ENCODE assay signal across 10 mouse cellular contexts in the genomic region with DNA sequence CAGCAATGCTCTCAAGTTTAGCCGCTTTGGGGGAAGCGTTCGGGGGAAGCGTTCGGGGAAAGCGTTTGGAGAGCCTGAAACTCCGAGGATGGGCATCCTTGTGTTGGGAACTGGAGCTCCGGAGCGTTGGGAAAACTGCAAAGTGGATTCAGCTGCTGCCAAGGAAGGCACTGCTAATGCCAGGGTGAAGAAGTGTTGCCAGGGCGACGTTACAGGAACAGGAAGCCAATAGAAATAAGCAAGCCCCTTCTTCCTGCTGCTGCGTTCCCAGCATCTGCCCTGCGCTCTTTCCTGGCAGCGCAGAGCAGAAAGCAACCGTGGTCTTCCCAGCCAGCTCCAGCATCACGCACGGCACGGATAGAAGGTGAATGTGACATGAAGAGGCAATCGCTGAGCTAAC. TPM values are rescaled to one million over a fixed set of nuclear protein-coding genes. Genes with fewer than 3 reads are reported as not detected.
DNase-seq lines count a peak whose midpoint lies in the region; ATAC-seq and TF ChIP-seq lines count a peak whose summit lies in the region.
"Had no signal": no experiment of that assay in that cellular context is flagged by ENCODE, and none has a peak within 500 bp of the region (broad histone marks: within the 10 kb centered on the region; RNA-seq: fewer than 3 reads in every experiment).

No protein-coding gene starts in this region.

- WGBS in heart, embryonic 13.5 days, result 44% methylated on average over 19 of the region's 19 CpGs
- 52% methylated on average over 19 of the region's 19 CpGs for WGBS in hindbrain, embryonic 14.5 days
- 54% methylated on average over 19 of the region's 19 CpGs for WGBS in limb, embryonic 13.5 days
- WGBS in thymus, adult 2 months, result 33% methylated on average over 19 of the region's 19 CpGs

- no peak for TF ChIP-seq POLR2A in thymus, adult 2 months (IDR thresholded peaks at IDR 0.05; ENCODE audit: control insufficient read depth, extremely low read depth, insufficient read depth, low read length, poor library complexity)

- TF ChIP-seq CTCF in thymus, adult 2 months (IDR thresholded peaks at IDR 0.05; ENCODE audit: borderline replicate concordance, control insufficient read depth, extremely low read depth, insufficient read depth, low read length, poor library complexity), result no peak

- H3K9me3 ChIP-seq in heart, embryonic 13.5 days, result no peaks in the 10 kb centered on the region
- no peaks in the 10 kb centered on the region for H3K9me3 ChIP-seq in hindbrain, embryonic 14.5 days (ENCODE audit: control insufficient read depth, low read length)
- H3K9me3 ChIP-seq in limb, embryonic 13.5 days, result no peaks in the 10 kb centered on the region

- no peak for ATAC-seq in heart, embryonic 13.5 days (ENCODE audit: extremely low read depth, insufficient number of reproducible peaks, low FRiP score, low TSS enrichment)
- no peak for ATAC-seq in hindbrain, embryonic 14.5 days (ENCODE audit: low FRiP score)
- no peak for ATAC-seq in limb, embryonic 13.5 days (ENCODE audit: low FRiP score, low read depth)
- no peak for ATAC-seq in erythroblast, adult 5-6 weeks (replicated peaks; ENCODE audit: low FRiP score, poor library complexity, severe bottlenecking)

- DNase-seq in heart, adult 9 months (ENCODE audit: low spot score in 2 of 2), result no peak
- peak; percentile 66 for DNase-seq in brain, embryonic 18.5 days (ENCODE audit: low read depth, low spot score)
- DNase-seq in hindbrain, embryonic 14.5 days (ENCODE audit: low spot score), result peak; percentile 66
- DNase-seq in thymus, adult 2 months, result no peak
- DNase-seq in urinary bladder, postnatal 10 days (ENCODE audit: low spot score), result no peak
- DNase-seq: gastrocnemius, postnatal 14 days had no signal

- H3K27ac ChIP-seq in heart, embryonic 13.5 days (replicated peaks), result no peak overlapping the region
- H3K27ac ChIP-seq in hindbrain, embryonic 14.5 days, result 0 out of 2 replicates have a peak overlapping the region, but pooled peaks have one; percentile 52
- H3K27ac ChIP-seq in limb, embryonic 13.5 days, result no peak overlapping the region; the same call in 1 of the 2 replicates
- H3K27ac ChIP-seq in thymus, adult 2 months (ENCODE audit: control insufficient read depth, insufficient read depth, low read length), result no peak overlapping the region

- peaks cover 7% of the 10 kb centered on the region for H3K4me1 ChIP-seq in heart, embryonic 13.5 days
- H3K4me1 ChIP-seq in hindbrain, embryonic 14.5 days (replicated peaks; ENCODE audit: control insufficient read depth, insufficient read depth, low read length), result peaks cover 8% of the 10 kb centered on the region
- peaks cover 15% of the 10 kb centered on the region for H3K4me1 ChIP-seq in limb, embryonic 13.5 days
- no peaks in the 10 kb centered on the region for H3K4me1 ChIP-seq in thymus, adult 2 months (replicated peaks; ENCODE audit: control insufficient read depth, insufficient read depth, low read length)

- H3K4me3 ChIP-seq in heart, embryonic 13.5 days, result no peak overlapping the region
- no peak overlapping the region for H3K4me3 ChIP-seq in hindbrain, embryonic 14.5 days (replicated peaks; ENCODE audit: low read length)
- no peak overlapping the region for H3K4me3 ChIP-seq in limb, embryonic 13.5 days
- H3K4me3 ChIP-seq in thymus, adult 2 months (ENCODE audit: control insufficient read depth, insufficient read depth, low read length), result no peak overlapping the region
- H3K4me3 ChIP-seq: myocyte had no signal

- no peak overlapping the region for H3K9ac ChIP-seq in heart, embryonic 13.5 days
- peak overlapping the region; percentile 8; the same call in 1 of the 2 replicates for H3K9ac ChIP-seq in hindbrain, embryonic 14.5 days
- H3K9ac ChIP-seq in limb, embryonic 13.5 days, result peak overlapping the region; percentile 19; the same call in 1 of the 2 replicates

- peaks cover 43% of the 10 kb centered on the region for H3K27me3 ChIP-seq in heart, embryonic 13.5 days (replicated peaks)
- no peaks in the 10 kb centered on the region for H3K27me3 ChIP-seq in hindbrain, embryonic 14.5 days (ENCODE audit: control insufficient read depth, insufficient read depth, low read length)
- H3K27me3 ChIP-seq in limb, embryonic 13.5 days, result no peaks in the 10 kb centered on the region
- H3K27me3 ChIP-seq in thymus, adult 2 months (ENCODE audit: control insufficient read depth, insufficient read depth, low read length), result no peaks in the 10 kb centered on the region

- peak overlapping the region; percentile 36 for H3K4me2 ChIP-seq in heart, embryonic 13.5 days
- H3K4me2 ChIP-seq in hindbrain, embryonic 14.5 days (replicated peaks), result peak overlapping the region; percentile 25
- H3K4me2 ChIP-seq in limb, embryonic 13.5 days (replicated peaks), result peak overlapping the region; percentile 19; the same call in 1 of the 2 replicates

- no peaks in the 10 kb centered on the region for H3K36me3 ChIP-seq in heart, embryonic 13.5 days
- H3K36me3 ChIP-seq in hindbrain, embryonic 14.5 days (replicated peaks; ENCODE audit: control insufficient read depth, insufficient read depth), result no peaks in the 10 kb centered on the region
- H3K36me3 ChIP-seq in limb, embryonic 13.5 days, result no peaks in the 10 kb centered on the region
- no peaks in the 10 kb centered on the region for H3K36me3 ChIP-seq in thymus, adult 2 months (ENCODE audit: control insufficient read depth, insufficient read depth, low read length)

RNA-seq across cellular contexts. Expression of a gene that starts 10.4 kb away (rescaled TPM):
- polyA plus RNA-seq in heart, embryonic 13.5 days (2015; fragmentation: Nextera tagmentation; extraction: Ambion mirVana), result 2.8 and 2.9 TPM in 2 replicates
- 31.9 and 35.5 TPM in 2 replicates for polyA plus RNA-seq in hindbrain, embryonic 14.5 days (2014; fragmentation: Nextera tagmentation; extraction: Ambion mirVana)
- 6.7 and 7.6 TPM in 2 replicates for polyA plus RNA-seq in limb, embryonic 13.5 days (2015; fragmentation: Nextera tagmentation; extraction: Ambion mirVana)
- 7.3 and 10.0 TPM in 2 replicates for polyA plus RNA-seq in thymus, adult 2 months (2012; rRNA removed)
- total RNA-seq in erythroblast, adult 5-6 weeks (2015; ENCODE audit: low replicate concordance), result not detected in 2 replicates
- total RNA-seq in erythroblast, adult 5-6 weeks (2017; ENCODE audit: low replicate concordance), result not detected in 2 replicates

Comparison
In these comparisons a context has a peak if more than half of its experiments do, and no peak if none do; other contexts are left out.
1. DNase-seq: peak in brain, embryonic 18.5 days (single experiment) and hindbrain, embryonic 14.5 days (single experiment); none in heart, adult 9 months (0 of 2), thymus, adult 2 months (single experiment) and urinary bladder, postnatal 10 days (single experiment).
2. Peak in every context shown above with its lines, with median percentiles within 50 percentile points of each other: H3K4me2 ChIP-seq.